Mouse (Mus musculus) cerebellum, adult 11 months (tissue): ENCODE measurements around the gene Gm15293.
"Not testable (repeated sequence)": the region's sequence is repeated elsewhere in the genome, so short reads cannot be mapped to it uniquely, and the experiment has no call there.

Source experiments
- DNase-seq: peaks from one replicate; pipeline ENCODE4 v3.0.0; 2022

The Gm15293 gene

GRCm38 (mm10) chr8:21201261-21201660, at the start of gene Gm15293:
TSS of gene Gm15293 (plus strand) at chr8:21201561.
- DNase-seq: not testable (repeated sequence)

GRCm38 (mm10) chr8:21161977-21162376, 39.4 kb upstream of the Gm15293 start, which contains the start of gene Defa22:
TSS of gene Defa22 (plus strand) at chr8:21162277.
- DNase-seq: not testable (repeated sequence)

- DNase-seq: not testable (repeated sequence)
Observed at GRCm38 (mm10) chr8:21191314-21191713, 10.0 kb upstream of the Gm15293 start, which contains the start of gene Defa31. TSS of gene Defa31 (plus strand) at chr8:21191614.
